Mouse (Mus musculus) stomach, embryonic 15.5 days (tissue): ENCODE results near the gene Akna. TPM values are rescaled to one million over a fixed set of nuclear protein-coding genes. Genes with fewer than 3 reads are reported as not detected.
A peak's percentile ranks its signal among the peaks of the same experiment; 100 is the strongest.
"Not testable (repeated sequence)": the region's sequence is repeated elsewhere in the genome, so short reads cannot be mapped to it uniquely, and the experiment has no call there.

Source experiments
- ATAC-seq: fragments of 200-750 bp; cut with Nextera tagmentation; 2 replicates; pipeline ENCODE4 v1.8.0; 2017; ENCODE audit warnings: low read depth, moderate number of reproducible peaks, moderate TSS enrichment; ENCODE audit not compliant: insufficient read depth, low FRiP score
- H3K27ac ChIP-seq: fragments of 300-500 bp; sonication (generic); 2 replicates; pipeline ENCODE4 v1.5.1; 2015; ENCODE audit warnings: mild to moderate bottlenecking, inconsistent platforms
- H3K27me3 ChIP-seq: fragments of 300-500 bp; sonication (generic); replicated peaks from 2 replicates; pipeline ENCODE4 v1.6.1; 2015; ENCODE audit warnings: inconsistent platforms
- H3K36me3 ChIP-seq: fragments of 300-500 bp; sonication (generic); 2 replicates; pipeline ENCODE4 v1.6.1; 2015; ENCODE audit warnings: inconsistent platforms
- H3K4me1 ChIP-seq: fragments of 300-500 bp; sonication (generic); 2 replicates; pipeline ENCODE4 v1.6.1; 2015; ENCODE audit warnings: inconsistent platforms
- H3K4me2 ChIP-seq: fragments of 300-500 bp; sonication (generic); 2 replicates; pipeline ENCODE4 v1.6.1; 2015; ENCODE audit warnings: mild to moderate bottlenecking, inconsistent platforms
- H3K4me3 ChIP-seq: fragments of 300-500 bp; sonication (generic); replicated peaks from 2 replicates; pipeline ENCODE4 v1.5.1; 2015; ENCODE audit warnings: inconsistent platforms
- H3K9ac ChIP-seq: fragments of 300-500 bp; sonication (generic); 2 replicates; pipeline ENCODE4 v1.6.1; 2015; ENCODE audit warnings: inconsistent platforms
- H3K9me3 ChIP-seq: fragments of 300-500 bp; sonication (generic); 2 replicates; pipeline ENCODE4 v1.6.1; 2016; ENCODE audit warnings: inconsistent platforms
- WGBS: fragments of 180-500 bp; shearing (Covaris S2); methylation state at CpG from one replicate; pipeline ENCODE4 v1.1.7; 2015; 5-methylcytosine and 5-hydroxymethylcytosine counted together
- polyA plus RNA-seq: library from polyadenylated mRNA; unstranded; fragments of >200 nt; fragmentation: Nextera tagmentation; extraction: Ambion mirVana; gene quantifications from 2 replicates; pipeline ENCODE4 v1.2.1, GENCODE M21; 2015

Akna gene
- polyA plus RNA-seq, 1 experiment from 2014 or later = 6.7 TPM

DNA sequence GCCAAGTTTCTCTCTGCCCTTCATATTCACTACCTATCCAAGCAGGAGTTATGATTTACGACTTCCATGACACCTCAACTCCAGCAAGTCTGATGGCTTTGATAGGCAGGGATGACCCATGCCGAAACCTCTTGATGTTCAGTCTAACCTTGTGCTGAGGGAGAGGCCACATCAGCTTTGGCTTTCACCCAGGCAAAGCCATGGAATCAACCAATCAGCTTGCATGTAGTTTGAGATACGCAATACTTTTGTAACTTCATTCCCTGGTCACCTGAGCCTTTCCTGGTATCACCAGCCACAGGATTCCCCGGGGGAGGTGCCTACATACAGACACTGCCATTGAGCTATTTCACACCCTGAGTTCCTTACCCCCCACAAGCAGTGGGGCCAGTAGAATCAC lies 56.5 kb downstream of the Akna start:
- H3K4me2 ChIP-seq = no peak overlapping the region
- H3K9me3 ChIP-seq = no peaks in the 10 kb centered on the region
- ATAC-seq = no peak
- no peak overlapping the region for H3K4me3 ChIP-seq
- no peak overlapping the region for H3K27ac ChIP-seq
- no peaks in the 10 kb centered on the region for H3K36me3 ChIP-seq
- WGBS = 87% methylated on average over 4 of the region's 4 CpGs
- no peaks in the 10 kb centered on the region for H3K27me3 ChIP-seq
- H3K4me1 ChIP-seq = no peaks in the 10 kb centered on the region
- no peak overlapping the region for H3K9ac ChIP-seq

DNA sequence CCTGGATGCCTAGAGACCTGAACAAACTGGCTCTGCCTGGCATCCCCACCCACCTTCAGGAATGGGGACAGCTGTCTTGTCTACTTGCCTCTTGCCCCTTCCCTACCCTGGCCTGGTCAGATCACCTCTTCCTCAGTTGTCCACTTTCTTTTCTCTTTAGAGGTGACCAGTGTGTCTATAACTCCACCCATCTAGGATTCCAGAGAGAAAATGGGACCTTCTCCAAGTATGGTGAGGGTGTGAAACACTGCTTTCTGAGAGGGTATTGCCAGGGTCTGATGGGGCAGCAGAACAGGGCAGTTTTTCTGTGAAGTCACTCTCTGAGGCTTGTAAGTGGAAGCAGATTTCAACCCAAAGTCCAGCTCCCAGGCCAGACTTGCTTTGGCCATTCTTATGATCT lies 57.9 kb downstream of the Akna start:
- H3K36me3 ChIP-seq = no peaks in the 10 kb centered on the region
- H3K4me2 ChIP-seq = no peak overlapping the region
- H3K4me3 ChIP-seq = no peak overlapping the region
- no peaks in the 10 kb centered on the region for H3K4me1 ChIP-seq
- no peaks in the 10 kb centered on the region for H3K9me3 ChIP-seq
- no peaks in the 10 kb centered on the region for H3K27me3 ChIP-seq
- ATAC-seq = peak; percentile 29
- no peak overlapping the region for H3K9ac ChIP-seq
- peak overlapping the region; percentile 41 for H3K27ac ChIP-seq

DNA sequence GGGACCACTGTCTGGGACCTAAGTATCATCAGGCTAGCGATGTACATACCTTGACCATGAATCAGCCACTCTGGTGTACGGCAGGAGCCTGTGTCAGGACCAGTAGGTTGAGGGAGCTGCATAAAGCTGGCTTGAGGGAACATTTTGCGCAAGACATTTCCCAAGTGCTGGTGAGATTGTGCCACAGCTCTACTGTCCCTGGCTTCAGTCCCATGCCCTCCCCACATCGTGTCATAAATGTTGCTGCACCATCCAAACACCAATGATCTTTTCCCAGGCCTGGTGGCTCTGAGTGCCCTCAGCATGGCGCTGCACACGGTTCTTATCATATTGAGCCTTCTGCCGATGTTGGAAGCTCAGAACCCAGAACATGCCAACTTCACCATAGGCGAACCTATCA lies 58.9 kb downstream of the Akna start, which contains the start of gene Orm1:
Gene Orm1, plus strand, starts transcription at position 266 of the 400 bp plus-strand sequence.
- WGBS = 82% methylated on average over 8 of the region's 8 CpGs
- no peaks in the 10 kb centered on the region for H3K9me3 ChIP-seq
- no peaks in the 10 kb centered on the region for H3K36me3 ChIP-seq
- no peak within 1 kb of the TSS for H3K9ac ChIP-seq
- no peaks in the 10 kb centered on the region for H3K27me3 ChIP-seq
- no peak within 1 kb of the TSS for H3K4me3 ChIP-seq
- H3K4me1 ChIP-seq = no peaks in the 10 kb centered on the region
- ATAC-seq = no peak
- peak within 1 kb of the TSS; percentile 41 for H3K27ac ChIP-seq
- no peak within 1 kb of the TSS for H3K4me2 ChIP-seq

DNA sequence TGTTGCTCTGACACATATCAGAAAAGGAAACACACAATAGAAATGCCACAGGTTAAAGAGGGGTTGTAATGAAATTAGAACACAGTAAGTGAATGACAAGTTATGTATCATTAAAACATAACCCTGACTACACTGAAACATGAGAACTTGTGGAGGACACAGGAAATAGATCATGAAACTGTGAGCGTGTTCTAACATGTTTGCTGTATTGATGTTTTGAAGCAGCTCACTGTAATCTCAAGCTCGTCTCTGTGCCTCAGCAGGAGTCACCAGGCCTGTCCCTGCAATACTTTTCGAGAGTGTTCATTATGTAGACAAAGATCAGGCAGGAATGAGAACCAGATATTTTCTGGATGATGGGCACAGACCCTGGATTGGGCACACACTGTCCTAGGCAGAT lies 59.5 kb downstream of the Akna start:
- H3K4me2 ChIP-seq = no peak overlapping the region
- no peaks in the 10 kb centered on the region for H3K27me3 ChIP-seq
- no peaks in the 10 kb centered on the region for H3K4me1 ChIP-seq
- 52% methylated on average over 3 of the region's 3 CpGs for WGBS
- no peak for ATAC-seq
- no peak overlapping the region for H3K4me3 ChIP-seq
- no peak overlapping the region for H3K9ac ChIP-seq
- no peaks in the 10 kb centered on the region for H3K9me3 ChIP-seq
- H3K36me3 ChIP-seq = no peaks in the 10 kb centered on the region
- 0 out of 2 replicates have a peak overlapping the region, but pooled peaks have one; percentile 16 for H3K27ac ChIP-seq

DNA sequence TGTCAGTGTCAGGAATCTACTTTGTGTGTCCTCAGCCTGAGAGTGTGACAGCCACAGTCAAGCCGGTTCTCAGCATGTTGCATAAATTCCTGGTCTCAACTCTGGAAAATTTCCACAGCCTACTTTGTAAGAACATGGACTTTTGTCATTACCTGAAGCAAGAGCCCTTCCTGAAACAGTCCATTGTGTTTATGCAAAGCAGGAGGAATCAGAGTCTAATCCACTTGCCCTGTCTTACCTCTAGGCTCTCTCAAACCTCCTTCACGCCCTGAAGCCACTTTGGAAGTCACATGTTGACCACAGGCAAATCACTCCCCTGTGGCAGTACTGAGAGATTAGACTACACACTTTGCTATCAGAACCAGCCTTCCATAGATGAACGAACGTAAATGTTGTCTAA lies 60.7 kb downstream of the Akna start:
- whole genome bisulfite sequencing = 55% methylated on average over 4 of the region's 4 CpGs
- Histone ChIP-seq H3K9me3 (no peaks in the 10 kb centered on the region), H3K36me3 (no peaks in the 10 kb centered on the region), H3K27me3 (no peaks in the 10 kb centered on the region), H3K4me2 (no peak overlapping the region), H3K27ac (no peak overlapping the region), H3K4me1 (no peaks in the 10 kb centered on the region), H3K4me3 (no peak overlapping the region), H3K9ac (no peak overlapping the region)
- ATAC-seq = no peak

DNA sequence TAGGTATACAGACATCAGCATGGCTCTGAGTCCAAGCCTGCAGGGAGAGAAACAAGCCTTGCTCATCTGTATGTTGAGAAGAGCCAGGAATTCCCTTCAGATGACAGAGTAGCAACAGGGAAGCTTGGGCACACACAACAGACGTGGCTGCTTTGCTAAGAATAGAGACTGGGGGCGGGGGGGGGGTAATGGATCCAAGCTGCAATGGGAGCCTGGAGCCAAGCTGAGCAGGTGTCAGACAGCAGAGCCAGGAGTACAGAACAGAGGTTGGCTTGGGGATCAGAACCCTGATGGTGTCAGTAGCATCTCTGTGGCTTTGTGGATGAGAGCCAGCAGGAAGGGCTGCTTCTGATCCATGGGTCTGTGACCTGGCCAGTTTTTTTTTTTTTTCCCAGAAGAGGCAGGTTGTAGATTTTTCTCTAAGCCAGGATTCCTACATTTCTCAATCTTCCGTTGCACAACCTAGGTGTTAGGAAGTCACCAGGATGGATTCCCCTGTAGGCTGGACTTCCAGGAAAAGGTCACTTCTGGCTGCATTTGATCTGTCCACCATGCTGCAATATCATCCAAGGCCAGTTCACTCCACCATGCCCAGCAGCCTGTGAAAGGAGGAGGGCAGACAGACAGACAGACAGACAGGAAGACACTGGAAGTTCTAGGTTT lies 64.6 kb downstream of the Akna start:
- ATAC-seq = no peak

DNA sequence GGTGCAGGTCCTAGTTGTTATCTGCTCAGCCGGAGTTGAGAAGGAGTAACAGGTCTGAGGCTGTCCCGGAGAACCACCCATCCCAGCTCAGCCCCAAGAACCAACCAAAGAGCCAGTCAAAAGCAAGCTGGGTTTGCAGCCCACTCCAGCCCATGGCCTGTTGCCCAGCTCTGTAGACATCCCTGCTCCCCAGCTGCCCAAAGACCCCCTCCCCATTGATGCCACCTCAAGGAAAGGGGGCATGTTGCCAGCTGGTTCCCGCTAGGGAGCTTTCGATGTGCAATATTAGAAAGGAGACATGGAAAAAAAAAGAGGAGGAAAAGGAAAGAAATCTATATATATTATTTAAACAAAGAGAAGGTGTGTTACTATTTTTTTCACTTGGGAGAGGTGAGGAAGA lies 69.8 kb downstream of the Akna start:
- H3K9ac ChIP-seq = no peak overlapping the region
- no peak overlapping the region for H3K4me2 ChIP-seq
- ATAC-seq = no peak
- H3K9me3 ChIP-seq = no peaks in the 10 kb centered on the region
- peaks cover 11% of the 10 kb centered on the region for H3K36me3 ChIP-seq
- H3K4me3 ChIP-seq = no peak overlapping the region
- no peaks in the 10 kb centered on the region for H3K4me1 ChIP-seq
- WGBS = 90% methylated on average over 4 of the region's 4 CpGs
- H3K27me3 ChIP-seq = no peaks in the 10 kb centered on the region
- no peak overlapping the region for H3K27ac ChIP-seq

More for the DNA sequence above, 64.6 kb downstream of the Akna start:
- Histone ChIP-seq H3K9ac (no peak overlapping the region), H3K9me3 (no peaks in the 10 kb centered on the region), H3K4me3 (no peak overlapping the region), H3K4me2 (no peak overlapping the region), H3K4me1 (no peaks in the 10 kb centered on the region), H3K36me3 (0 out of 2 replicates have a peak, but pooled peaks cover 5% of the 10 kb centered on the region), H3K27me3 (no peaks in the 10 kb centered on the region), H3K27ac (no peak overlapping the region)
- 72% methylated on average over 3 of the region's 3 CpGs for WGBS

DNA sequence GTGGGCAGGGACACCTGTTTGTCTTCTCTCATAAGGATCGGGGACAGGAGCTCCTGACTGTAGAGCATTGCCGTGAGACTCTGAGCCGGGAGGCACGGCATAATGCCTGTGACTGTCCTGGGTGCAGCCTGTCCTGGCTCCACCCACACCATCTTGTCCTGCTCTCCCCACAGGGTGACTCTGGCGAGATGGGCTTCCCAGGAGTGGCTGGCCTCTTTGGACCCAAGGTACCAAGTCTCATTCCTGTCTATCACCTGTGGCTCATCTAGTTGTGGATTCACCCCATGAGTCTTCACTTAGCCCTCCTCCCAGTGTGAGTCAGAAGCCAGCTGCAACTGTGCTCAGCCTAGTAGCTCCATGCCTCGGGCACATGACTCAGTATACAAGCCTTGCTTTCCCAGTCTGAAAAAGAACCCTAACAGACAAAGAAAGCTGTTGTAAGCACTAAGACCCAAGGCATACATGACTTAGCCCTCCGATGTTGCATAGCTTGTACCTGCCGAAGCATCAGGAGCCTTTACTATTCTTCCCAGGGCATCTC lies 79.8 kb downstream of the Akna start:
- no peak overlapping the region for H3K4me2 ChIP-seq
- H3K27me3 ChIP-seq = no peaks in the 10 kb centered on the region
- no peaks in the 10 kb centered on the region for H3K4me1 ChIP-seq
- no peak overlapping the region for H3K4me3 ChIP-seq
- H3K9me3 ChIP-seq = no peaks in the 10 kb centered on the region
- H3K9ac ChIP-seq = no peak overlapping the region
- H3K27ac ChIP-seq = no peak overlapping the region
- H3K36me3 ChIP-seq = peaks cover 36% of the 10 kb centered on the region
- ATAC-seq = no peak
- WGBS = 69% methylated on average over 8 of the region's 8 CpGs

DNA sequence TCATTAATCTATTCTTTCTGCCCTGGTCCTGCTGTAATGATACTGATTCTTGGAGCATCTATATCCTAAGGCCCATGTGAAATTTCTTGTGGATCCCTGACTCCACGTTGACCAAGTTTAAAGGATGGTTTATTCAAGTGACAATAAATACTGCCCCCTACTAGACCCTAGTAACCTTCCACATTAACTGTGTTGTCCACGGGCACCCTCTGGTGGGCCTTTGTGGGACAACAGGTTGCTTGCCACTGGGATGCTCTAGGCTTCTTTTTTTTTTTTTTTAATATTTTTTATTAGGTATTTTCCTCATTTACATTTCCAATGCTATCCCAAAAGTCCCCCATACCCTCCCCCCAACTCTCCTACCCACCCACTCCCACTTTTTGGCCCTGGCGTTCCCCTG lies 83.6 kb downstream of the Akna start:
- not testable (repeated sequence) for H3K27me3 ChIP-seq, H3K4me3 ChIP-seq, ATAC-seq, H3K9me3 ChIP-seq, H3K27ac ChIP-seq, H3K9ac ChIP-seq, H3K4me2 ChIP-seq, H3K4me1 ChIP-seq
- peaks cover 30% of the 10 kb centered on the region for H3K36me3 ChIP-seq
- WGBS = 26% methylated on average over 3 of the region's 3 CpGs

Other genes with a start within 250 kb of the Akna start
- gene Ambp, start 248.6 kb downstream of the Akna start, polyA plus RNA-seq = 156 and 167 TPM in 2 replicates
- gene Kif12, start 231.2 kb downstream of the Akna start, polyA plus RNA-seq = 31.6 and 39.0 TPM in 2 replicates
- gene Col27a1, start 189.3 kb downstream of the Akna start, polyA plus RNA-seq = 17.4 and 18.6 TPM in 2 replicates
- 0.18 TPM in 1 of 2 replicates, not detected in the other for gene Orm1, start 58.8 kb downstream of the Akna start, polyA plus RNA-seq
- gene Orm3, start 47.2 kb downstream of the Akna start, polyA plus RNA-seq = not detected in 2 replicates
- gene Orm2, start 40.9 kb downstream of the Akna start, polyA plus RNA-seq = not detected in 2 replicates
- gene Whrn, start 92.6 kb upstream of the Akna start, polyA plus RNA-seq = 4.1 and 4.3 TPM in 2 replicates
- gene Atp6v1g1, start 141.4 kb upstream of the Akna start, polyA plus RNA-seq = 248 and 268 TPM in 2 replicates
- 8.2 and 8.3 TPM in 2 replicates for gene Tmem268, start 155.4 kb upstream of the Akna start, polyA plus RNA-seq
- gene Gm11213, start 201.9 kb upstream of the Akna start, polyA plus RNA-seq = not detected in 2 replicates
- not detected in 2 replicates for gene Tex48, start 219.1 kb upstream of the Akna start, polyA plus RNA-seq